Mouse (Mus musculus) gastrocnemius, postnatal 14 days (tissue): ENCODE measurements at regions not wholly inside any gene's neighbourhood (a gene's known extent, or its start where the extent isn't known, plus 50 kb on each side); places are given as distances from the start of the nearest gene placed in this dataset.

Experiments used
- DNase-seq: peaks from one replicate; pipeline ENCODE4 v3.0.0; 2021; ENCODE audit warnings: mixed read lengths
- intact Hi-C: fragments of 180-260 bp; cut with DNase I; formaldehyde crosslinking; loops from one replicate; pipeline ENCODE4 v1.15.1; 2025; ENCODE audit warnings: low total_unique reads

DNA sequence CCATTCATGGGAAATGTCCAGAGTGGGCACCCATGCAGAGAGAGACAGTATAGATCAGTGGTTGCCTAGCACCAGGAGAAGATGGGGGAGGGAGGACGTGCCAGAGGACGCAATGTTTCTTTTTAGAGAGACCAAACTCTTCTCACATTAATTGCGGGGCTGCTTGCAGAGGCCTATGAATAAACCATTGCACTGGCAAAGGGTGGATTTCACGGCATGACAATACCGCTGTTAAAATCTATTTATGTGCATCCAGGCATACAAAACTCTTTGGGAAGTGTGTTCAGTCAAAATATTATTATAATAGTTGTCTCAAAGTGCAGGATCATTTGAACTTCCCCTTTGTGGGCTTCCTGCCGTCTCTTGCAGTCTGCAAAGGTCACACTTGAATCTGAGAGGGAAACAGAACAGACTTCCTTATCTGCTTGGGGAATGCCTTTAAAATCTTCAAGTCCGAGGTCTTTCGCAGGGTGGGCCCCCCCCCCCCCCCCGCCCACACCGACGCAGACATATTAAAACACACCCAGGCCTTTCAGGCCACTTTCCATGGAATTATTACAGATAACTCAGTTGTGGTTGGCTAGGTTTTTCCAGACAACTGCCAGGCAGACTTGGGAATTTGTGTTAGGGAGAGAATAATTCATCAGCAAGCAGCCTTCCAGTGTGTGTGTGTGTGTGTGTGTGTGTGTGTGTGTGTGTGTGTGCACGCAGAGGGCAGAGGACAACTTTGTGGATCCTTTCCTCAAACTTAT lies 78.3 kb upstream of the Slc45a1 start:
- no peak for DNase-seq
- intact Hi-C loops = no loop called here

DNA sequence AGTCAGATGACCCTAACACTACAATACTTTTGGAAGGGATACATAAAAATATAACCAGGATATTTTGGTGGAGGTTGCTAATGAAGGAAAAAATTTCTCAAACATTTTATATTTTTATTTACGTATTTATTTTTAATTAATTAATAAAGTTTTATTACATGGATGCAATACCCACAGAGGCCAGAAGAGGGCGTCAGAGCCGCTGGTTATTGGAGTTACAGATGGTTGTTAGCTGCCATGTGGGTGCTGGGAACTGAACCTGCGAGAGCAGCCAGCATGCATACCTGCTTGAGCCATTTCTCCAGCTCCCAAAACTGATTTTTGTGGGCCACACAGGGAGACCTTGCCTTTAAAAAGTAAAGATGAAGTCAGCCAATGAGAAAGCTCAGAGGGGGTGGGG lies 74.6 kb upstream of the Slc45a1 start:
- DNase-seq = no peak
- intact Hi-C loops = no loop called here

DNA sequence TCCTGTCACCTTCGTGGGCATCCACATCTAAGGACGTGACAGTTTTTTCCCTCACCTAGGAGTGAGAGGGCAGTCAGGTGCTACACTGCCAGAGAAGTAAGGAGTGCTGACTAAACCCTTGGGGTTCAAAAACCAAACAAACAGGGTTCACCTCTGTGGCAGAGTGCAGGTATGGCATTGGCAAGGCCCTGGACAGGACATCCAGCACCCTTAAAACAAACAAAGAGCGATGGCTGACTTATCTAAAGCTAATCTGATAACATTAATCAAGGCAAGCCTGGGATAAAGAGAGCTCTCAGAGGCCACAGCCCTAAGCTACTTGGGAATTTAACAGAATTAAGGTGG lies 74.1 kb upstream of the Slc45a1 start:
- no peak for DNase-seq
- intact Hi-C loops = no loop called here

DNA sequence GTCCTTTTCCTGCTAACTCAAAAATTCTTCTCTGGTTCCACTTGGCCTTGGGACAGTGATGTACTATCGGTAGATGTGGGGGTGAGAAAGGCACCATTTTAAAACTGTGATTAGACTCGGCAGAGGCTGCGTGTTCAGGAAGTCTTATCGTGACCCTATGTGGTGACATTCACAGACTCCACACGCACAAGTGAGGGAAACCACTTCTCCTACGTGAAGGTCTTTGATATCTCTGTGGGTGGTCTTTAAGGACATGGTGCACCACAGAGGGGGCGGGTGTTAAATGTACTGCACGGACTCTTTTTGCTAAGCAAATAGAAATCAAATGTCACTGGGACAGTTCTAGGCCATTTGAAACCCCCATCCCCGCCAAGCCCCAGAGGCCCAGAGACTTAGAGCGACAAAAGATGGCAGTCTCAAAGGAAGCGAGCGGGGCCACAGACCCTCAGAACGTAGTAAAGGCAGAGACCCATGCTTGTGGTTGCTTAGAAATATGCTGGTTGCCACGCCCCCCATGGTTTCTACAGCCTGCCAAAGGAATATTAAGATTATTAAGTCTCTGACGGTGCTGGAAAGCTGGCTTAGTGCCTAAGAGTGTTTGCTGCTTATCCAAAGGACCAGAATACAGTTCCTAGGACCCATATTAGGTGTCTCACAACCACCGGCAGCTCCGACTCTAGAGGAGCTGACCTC lies 73.6 kb upstream of the Slc45a1 start:
- DNase-seq = no peak
- intact Hi-C loops = no loop called here

DNA sequence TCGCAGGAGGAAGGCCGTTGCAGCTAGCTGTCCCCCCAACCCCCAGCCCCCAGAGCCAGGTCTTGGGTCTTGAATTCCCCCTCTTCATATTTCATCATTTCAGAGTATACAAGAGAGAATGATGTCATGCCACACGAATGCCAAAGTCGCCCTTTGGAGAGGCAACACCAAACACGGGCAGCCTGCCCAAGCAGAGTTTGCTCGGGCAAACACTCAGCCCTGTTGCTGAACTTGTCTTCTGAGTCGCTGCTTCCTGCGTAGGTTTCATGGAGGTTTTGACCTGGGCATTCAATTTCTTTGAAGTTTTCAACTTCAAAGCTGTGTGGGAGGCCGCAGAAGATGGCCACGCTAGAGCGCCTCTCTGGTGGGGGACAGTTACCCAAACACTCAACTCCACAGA lies 72.8 kb upstream of the Slc45a1 start:
- intact Hi-C loops = no loop called here
- peak; percentile 31 for DNase-seq

DNA sequence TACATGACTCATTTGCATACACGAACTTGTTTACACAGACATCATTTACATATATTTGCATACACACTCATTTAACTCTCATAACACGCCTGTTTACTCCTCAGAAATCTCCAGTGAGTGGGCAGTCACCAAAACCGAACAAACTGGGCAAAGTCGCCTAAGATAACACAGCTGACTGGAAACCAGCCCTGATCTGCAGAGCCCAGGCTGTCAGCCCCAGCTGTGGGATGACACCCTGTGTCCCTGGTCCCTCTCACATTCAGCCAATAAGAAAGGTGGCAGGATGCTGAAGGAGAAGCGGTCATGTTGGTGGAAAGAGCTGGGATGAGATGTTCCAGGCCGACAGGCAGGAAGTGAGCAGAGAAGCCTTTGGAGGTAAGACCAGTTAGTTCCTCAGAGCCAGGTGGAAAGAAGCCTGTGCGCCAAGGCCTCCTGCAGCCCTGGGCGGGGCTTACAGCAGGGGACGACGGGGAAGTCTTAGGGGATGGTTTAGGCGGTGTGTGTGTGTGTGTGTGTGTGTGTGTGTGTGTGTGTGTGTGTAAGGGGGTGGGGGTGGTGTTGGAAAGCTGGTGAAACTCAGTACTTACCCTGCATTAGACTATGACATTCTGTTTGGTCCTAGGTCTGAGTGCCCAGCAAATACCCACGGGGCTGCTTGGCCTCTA lies 69.8 kb upstream of the Slc45a1 start:
- intact Hi-C loops = no loop called here

DNA sequence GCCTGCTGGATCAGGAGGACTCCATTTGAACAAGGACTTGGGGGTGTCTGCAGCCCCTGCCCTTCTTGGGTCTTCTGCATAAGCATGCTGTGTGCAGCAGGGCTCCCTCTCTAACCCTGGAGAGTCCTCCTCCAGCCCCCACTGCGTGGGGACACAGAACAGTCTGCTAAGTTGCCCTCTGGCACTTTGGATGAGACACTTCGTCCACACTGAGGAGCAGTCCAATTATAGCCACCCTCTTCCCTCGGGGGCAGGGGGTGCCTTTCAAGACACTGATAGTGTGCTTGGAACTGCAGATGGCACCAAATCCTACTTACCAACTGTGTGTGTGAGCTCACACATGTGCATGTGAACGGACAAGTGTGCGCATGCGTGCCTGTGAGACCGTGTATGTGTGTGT lies 65.9 kb upstream of the Slc45a1 start:
- DNase-seq = no peak
- intact Hi-C loops = no loop called here

More for the DNA sequence above, 69.8 kb upstream of the Slc45a1 start:
- no peak for DNase-seq

DNA sequence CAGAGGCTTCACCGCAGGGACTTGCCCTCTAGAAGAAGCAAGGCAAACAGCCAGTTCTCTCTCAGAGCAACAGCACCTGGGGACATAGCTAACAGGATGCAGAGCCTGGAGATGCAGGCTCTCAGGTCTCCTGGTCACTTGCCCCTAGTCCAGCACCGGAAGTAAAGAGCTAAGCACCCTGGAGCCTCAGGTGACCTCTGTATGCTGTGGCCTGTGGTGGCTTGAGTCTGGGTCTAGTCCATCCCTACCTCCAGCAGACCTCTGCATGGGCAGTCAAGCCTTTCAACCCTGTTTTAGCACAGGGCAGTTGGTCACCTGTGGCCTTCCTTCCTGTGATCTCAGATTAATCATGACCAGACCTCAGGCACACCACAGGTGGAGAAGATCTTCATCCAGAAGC lies 63.1 kb upstream of the Slc45a1 start:
- intact Hi-C loops = no loop called here

DNA sequence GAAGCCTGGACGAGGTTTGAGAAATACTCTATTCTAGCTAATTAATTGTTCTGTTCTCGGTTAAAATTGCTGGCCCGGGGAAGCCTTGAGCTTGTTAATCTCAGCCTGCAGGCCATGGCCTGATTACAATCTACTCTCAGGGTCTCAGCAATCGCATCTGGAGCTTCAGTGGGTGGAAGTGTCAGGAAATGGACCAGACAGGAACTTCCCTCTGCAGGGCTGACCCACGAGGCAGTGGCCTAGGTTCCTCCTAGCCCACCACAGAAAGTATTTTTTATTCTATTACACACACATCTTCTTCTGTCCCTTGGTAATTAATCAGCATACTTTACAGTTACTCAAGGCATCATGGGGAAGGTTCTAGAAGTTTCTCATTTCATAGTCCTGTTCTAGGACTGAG lies 61.3 kb upstream of the Slc45a1 start:
- intact Hi-C loops = no loop called here
- DNase-seq = no peak

More for the DNA sequence above, 63.1 kb upstream of the Slc45a1 start:
- DNase-seq = no peak

DNA sequence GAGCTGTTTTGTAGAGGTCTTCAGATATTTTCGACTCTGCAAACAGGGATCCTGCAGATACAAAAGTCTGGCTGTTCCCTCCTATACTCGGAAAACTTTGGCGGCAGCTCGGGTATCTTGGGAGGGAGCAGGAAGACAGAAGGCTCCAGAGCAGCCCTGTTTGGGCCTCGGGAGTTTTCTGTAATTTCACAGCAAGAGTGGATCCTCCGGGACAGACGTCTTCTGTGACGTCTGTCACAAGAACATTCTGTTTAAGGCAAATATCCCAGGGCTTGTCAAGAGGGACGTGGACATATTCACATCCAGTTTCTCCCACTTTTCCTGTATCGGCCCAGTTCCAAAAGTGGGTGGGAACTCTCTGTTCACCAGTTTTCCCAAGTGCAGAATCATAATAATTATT lies 60.9 kb upstream of the Slc45a1 start:
- DNase-seq = peak; percentile 35
- intact Hi-C loops = no loop called here

DNA sequence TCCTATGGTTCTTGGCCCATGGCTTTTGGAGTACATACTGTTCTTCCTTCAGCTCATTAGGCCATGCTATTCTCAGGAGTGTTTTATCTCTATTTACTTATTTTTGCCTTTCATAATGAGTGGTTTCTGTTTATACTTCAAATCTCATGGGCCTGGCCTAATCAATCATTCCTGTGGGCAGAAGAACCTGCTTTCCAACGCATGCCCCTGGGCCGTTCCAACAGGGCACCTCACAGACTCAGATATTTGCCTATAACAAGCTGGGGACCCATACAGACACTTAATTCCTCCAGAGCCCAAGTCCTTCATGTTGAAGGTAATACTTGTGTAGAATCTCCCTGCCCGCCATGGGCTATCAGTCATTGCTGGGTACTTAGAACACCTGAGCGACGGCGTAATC lies 59.7 kb upstream of the Slc45a1 start:
- intact Hi-C loops = no loop called here
- DNase-seq = no peak

DNA sequence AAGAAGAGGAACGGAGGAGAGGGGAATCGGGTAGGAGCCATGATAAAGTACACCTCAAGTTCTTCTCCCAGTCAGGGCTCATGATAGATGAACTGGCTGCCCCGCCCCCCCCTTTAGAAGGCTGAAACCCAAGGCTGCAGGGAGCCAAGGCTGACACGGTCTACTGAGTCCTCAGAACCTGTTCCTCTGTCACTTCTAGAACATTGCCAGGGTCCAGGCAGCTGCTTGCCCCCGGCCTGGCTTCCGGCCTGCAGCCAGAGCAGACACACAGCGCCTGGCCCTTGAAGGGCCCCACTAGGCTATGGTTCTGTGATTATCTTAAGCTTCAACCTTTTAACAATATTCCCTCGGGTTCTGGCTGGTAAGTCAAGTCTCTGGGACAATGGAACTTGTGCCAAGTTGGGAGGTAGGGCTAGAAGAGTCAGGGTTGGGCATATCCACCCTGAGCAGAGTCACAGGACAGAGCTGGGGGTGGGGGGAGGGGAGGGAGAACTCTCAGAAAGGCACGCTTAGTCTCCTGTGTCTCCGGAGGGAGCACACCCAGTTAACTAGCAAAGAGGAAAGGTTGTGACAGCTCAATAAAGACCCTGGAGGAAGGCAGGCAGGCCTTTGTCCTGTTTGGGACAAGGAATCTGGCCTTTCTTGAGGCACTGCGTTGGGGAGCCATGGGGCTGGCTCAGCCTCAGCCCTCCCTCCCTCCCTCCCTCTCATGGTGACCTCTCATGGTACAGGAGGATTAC lies 57.6 kb upstream of the Slc45a1 start:
- no peak for DNase-seq
- intact Hi-C loops = no loop called here

DNA sequence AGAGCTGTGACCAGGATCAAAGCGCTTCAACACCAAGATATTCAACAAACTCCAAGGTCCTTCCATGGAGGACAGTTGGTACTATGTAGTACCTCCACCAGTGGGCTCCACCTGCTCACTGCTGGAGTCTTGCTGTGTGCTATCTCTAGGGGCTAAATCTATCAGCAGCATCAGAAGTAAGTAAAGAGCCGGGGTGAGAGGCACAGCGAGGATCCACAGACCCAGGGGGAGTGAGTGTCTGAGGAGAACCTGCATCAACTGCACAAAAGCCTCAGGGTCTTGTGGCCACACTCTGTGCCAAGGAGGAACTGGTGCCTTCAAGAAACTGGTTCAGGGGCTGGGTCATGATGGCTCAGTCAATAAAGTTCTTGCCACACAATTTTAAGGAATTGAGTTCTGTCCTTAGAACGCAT lies 56.6 kb upstream of the Slc45a1 start:
- intact Hi-C loops = no loop called here

DNA sequence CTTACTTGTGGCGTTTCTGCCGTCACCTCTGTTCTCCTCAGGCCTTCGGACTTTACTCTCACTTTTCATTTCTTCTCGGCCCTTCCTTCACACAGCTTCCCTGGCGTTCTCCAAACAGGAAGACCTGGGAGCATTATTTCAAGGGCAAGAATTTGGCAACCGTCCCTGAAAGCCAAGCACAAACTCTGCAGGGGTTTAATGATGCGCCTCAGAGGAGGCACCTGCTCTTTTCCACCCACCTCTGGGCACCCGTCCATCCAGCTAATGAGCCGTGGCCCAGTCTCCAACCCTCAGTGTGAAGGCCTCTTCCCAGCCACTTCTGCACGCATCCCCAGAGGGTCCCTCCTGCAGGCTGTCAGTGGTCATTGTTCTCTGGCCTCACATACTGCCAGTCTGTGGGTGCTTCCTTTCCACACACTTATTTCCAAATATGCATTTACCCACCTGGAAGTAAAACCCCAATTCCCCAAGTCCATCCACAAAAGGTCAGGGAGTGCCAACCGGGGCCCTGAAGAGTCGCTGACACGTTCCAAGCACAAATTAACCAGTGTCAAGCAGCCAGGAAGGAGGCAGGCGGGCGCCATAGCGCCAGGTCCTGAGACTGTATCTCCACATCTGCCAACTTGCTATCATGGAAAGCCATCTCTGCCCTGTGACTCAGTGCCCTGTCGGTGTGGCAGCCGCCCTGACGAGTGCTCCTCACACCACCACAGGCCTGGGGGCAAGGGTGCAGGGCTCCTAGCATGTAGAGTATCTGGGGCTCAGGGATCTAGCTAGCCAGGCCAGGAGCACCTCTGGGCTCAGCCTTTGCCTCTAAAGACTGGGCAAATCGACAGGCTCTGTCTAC lies 56.0 kb upstream of the Slc45a1 start:
- intact Hi-C loops = no loop called here
- no peak for DNase-seq

More for the DNA sequence above, 56.6 kb upstream of the Slc45a1 start:
- no peak for DNase-seq

DNA sequence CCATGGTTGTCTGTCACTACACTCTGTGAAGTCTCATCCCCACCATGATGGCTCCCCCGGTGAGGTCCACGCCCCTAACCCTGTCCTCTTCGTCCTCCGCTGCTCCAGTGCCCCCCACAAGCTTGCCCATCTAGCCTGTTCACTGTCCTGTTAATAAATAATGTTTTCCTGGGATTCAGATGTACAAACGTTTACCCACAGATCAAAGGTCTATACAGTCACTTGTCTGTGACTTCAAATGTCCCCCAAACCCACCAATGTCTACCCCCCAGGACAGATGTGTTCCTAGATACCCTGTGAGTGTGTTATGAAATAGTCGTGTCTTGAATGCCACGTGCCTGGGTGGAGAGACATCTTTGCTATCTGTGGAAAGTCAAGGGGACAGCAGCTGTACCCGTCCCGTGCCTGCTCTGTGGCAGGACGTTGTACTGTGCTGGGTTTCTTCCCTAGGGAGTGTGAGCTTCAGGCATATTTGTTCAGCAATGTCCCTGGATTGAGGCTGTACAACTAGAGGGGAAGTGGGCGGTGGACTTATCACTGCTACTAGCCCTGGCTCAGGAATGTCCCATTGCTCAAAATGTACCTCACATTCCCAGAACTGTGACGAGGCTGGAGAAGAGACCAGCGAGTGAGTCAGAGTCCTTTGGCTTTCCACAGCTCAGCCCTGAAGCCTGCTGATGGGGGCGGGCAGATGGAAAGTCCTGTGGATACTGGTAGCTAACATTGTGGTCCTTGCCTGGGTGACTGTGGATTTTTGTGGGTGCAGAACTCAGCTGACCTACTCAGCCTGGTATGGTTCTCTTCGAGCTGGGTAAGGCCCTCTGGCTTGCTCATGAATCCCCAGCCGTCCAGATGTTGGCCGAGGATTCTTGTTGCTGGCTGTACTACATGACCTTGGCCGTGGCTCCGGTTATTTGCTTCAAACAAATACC lies 55.1 kb upstream of the Slc45a1 start:
- peak; percentile 66 for DNase-seq
- intact Hi-C loops = no loop called here

DNA sequence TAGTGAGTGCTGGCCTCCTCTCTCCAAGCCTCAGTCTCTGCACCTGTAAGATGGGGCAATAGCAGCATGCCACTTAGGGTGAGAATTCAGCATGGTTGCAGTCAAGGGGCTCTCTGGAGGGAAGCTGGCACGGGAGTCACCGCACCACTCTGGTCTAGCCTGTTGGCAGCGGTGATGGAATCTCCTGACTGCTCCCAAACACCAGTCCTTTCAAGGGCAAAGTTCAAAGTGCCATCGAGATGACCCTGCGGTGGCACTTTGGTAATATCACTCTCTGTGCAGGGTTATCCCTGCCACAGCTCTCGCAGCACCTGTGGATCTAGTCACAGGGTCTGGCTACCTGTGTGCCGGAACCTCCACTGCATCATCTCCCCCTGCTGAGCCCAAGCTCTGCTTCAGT lies 54.3 kb upstream of the Slc45a1 start:
- no peak for DNase-seq
- intact Hi-C loops = no loop called here

DNA sequence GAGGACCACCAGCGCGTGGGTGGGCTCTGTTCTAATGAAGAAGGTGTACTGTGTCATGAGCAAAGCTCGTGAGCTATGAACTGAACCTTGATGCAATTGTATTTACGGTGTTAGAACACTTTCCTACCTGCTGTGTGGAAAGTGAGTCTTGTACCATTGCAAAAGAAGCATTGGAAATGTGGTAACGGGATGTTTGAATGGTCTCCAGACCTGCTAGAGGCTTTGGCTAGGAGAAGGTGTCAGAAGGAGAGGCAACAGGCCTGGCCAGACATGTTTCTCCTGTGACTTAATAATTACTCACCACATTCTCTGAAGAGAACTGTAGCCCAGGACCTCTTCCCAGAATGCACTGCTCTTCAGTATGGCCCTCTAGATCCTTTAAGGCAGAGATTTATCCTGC lies 51.3 kb upstream of the Slc45a1 start:
- no peak for DNase-seq
- intact Hi-C loops = no loop called here
